Mouse (Mus musculus) layer of hippocampus, adult 2 months (tissue): Measurements from ENCODE around the gene Polrmt. TPM values are rescaled to one million over a fixed set of nuclear protein-coding genes. Genes with fewer than 3 reads are reported as not detected.

Experiments used
- DNase-seq, 2 experiments: peaks; one replicate each; pipeline ENCODE4 v3.0.0; 2022; ENCODE audit warnings: low spot score in 2 of 2
- H3K27ac ChIP-seq: fragments of 200-600 bp; 2 replicates; pipeline ENCODE4 v1.8.1; 2022
- H3K4me3 ChIP-seq: fragments of 200-600 bp; 2 replicates; pipeline ENCODE4 v1.8.1; 2022; ENCODE audit warnings: mild to moderate bottlenecking
- CTCF ChIP-seq: fragments of 200-600 bp; conservative IDR thresholded peaks from 2 replicates; pipeline ENCODE4 v1.8.1; 2022; ENCODE audit warnings: antibody characterized with exemption, mild to moderate bottlenecking, moderate library complexity
- total RNA-seq, 2 experiments: library from RNA; stranded (reverse); gene quantifications; 2 replicates each; pipeline ENCODE4 v1.2.3; 2021

Polrmt gene
- total RNA-seq, 2 experiments from 2014 or later = 44.5 to 50.6 TPM

GRCm38 (mm10) chr10:79746774-79747151 is 382 bp upstream of the Polrmt start:
- H3K4me3 ChIP-seq = peak overlapping the region; percentile 82
- peak overlapping the region; percentile 58 for H3K27ac ChIP-seq
- no peak for TF ChIP-seq CTCF
- no peak for DNase-seq

- H3K27ac ChIP-seq = no peak overlapping the region
- no peak for TF ChIP-seq CTCF
- H3K4me3 ChIP-seq = no peak overlapping the region; the same call in 1 of the 2 replicates
- DNase-seq = no peak
These were observed 970 bp downstream of the Polrmt start for GRCm38 (mm10) chr10:79745411-79745810.

DNA sequence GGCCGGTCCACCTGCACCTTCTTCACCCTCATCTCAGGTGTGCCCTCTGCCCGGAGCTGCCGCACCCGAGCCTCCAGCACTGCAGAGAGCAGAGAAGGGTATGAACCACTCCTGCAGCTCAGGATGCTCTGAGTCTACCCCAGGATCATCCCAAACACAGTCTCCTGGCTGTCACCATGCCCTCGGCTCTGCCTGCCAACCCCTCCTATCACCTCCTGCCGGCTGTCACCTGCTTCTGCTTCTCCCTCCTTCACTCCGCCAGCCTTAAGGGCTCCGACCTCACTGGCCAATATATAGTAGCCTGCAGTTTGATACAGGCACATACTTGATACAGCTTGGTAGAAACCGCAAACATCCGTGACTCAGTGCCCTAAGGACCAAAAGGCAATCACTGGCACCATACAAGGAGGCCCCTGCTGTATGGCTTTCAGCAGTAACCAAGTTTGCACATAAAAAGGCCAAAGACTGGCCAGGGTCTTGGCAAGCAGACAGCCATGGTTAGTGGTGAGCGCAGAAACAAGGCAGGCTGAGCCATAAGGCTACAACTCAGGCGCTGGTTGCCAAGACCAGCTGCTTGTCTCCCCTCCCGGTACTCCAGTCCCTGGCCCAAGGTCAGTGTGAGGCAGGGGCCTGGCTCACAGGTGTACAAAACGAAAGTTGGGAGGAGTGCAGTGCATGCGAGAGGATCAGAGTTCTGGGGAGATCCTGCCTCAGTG is 2.6 kb downstream of the Polrmt start:
- no peak overlapping the region for H3K27ac ChIP-seq
- no peak for TF ChIP-seq CTCF
- DNase-seq = no peak

GRCm38 (mm10) chr10:79743161-79743560 is 3.2 kb downstream of the Polrmt start:
- DNase-seq = no peak
- Histone ChIP-seq H3K27ac (no peak overlapping the region), H3K4me3 (no peak overlapping the region)
- TF ChIP-seq CTCF = no peak

More for the DNA sequence above, 2.6 kb downstream of the Polrmt start:
- H3K4me3 ChIP-seq = no peak overlapping the region

- H3K4me3 ChIP-seq = no peak overlapping the region
- DNase-seq = no peak
- no peak overlapping the region for H3K27ac ChIP-seq
- peak; percentile 69 for TF ChIP-seq CTCF
These were observed 5.5 kb downstream of the Polrmt start for GRCm38 (mm10) chr10:79740863-79741262.

DNA sequence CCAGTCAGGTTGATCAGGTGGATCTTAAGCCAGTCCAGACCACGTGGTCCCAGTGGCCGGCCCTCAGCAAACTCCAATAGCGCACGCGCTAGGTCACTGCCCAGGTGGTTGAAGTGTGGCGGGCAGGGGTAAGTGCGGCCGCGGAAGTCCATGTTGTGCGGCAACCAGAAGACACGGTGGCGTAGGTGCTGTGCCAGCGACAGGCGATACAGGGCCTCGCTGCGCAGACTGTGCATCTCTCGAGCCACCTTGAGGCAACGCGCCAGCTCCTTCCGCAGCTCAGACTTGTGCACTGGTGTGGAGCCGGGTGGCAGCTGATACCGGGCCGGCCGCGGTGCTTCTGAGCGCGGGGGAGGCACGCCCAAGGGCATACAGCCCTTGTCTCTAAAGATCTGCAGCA is 7.1 kb downstream of the Polrmt start:
- TF ChIP-seq CTCF = no peak
- H3K4me3 ChIP-seq = no peak overlapping the region
- H3K27ac ChIP-seq = no peak overlapping the region
- no peak for DNase-seq

GRCm38 (mm10) chr10:79738259-79738658 is 8.1 kb downstream of the Polrmt start:
- peak; percentile 76 for TF ChIP-seq CTCF
- H3K4me3 ChIP-seq = no peak overlapping the region
- DNase-seq = no peak

DNA sequence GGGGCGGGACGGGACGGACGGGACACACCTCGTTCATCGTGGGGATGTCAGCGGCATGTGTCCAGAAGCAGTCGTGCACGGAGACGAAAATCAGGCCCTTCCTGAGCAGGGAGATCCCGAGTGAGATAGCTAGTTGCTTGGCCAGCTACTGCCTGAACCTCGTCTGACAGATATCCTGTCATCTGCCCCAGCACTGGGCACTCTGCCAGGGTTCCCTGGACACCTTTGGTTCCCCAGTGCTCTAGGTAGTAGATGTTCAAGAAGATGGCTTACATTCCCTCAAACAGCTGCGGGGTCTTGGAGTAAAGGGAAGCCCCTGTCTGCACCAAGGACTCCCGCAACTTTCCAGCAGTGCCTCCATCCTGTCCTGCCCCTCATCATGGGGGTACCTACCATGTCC is 9.7 kb downstream of the Polrmt start:
- no peak for DNase-seq
- Histone ChIP-seq H3K4me3 (no peak overlapping the region), H3K27ac (no peak overlapping the region)
- no peak for TF ChIP-seq CTCF

More at GRCm38 (mm10) chr10:79738259-79738658, 8.1 kb downstream of the Polrmt start:
- no peak overlapping the region for H3K27ac ChIP-seq

GRCm38 (mm10) chr10:79735361-79735760 is 11.0 kb downstream of the Polrmt start:
- TF ChIP-seq CTCF = no peak
- H3K27ac ChIP-seq = no peak overlapping the region
- DNase-seq = no peak
- H3K4me3 ChIP-seq = no peak overlapping the region

DNA sequence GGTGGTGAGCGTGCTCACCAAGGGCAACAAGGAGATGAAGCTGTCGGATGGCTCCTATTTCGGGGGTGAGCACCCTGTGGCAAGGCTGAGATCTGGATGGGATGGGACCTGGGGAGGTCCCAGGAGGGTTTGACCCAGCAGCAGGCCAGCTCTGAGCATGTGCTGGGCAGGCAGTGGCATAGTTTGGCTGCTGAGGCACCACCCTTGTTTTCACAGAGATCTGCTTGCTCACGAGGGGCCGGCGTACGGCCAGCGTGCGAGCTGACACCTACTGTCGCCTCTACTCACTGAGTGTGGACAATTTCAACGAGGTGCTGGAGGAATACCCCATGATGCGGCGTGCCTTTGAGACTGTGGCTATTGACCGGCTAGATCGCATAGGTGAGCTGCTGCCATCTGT is 12.5 kb downstream of the Polrmt start:
- no peak for DNase-seq
- TF ChIP-seq CTCF = no peak
- H3K27ac ChIP-seq = no peak overlapping the region
- no peak overlapping the region for H3K4me3 ChIP-seq

DNA sequence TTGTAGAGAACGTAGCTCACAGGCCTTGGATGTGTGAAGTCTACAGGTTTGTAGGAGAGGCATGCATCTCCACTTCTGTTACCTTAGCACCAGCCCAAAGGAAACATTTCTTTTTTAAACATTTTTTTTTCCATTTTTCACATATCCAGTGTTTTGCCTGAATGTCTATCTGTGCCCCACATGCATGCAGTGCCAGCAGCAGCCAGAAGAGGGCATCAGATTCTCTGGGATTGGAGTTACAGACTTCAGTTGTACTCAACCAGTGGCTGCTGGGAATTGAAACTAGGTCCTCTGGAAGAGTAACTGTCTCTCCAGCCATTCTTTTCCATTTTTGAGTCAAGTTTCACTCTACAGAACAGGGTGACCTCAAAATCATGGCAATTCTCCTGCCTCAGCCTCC is 13.9 kb downstream of the Polrmt start:
- peak in 1 of 2 experiments; percentile 58 for DNase-seq
- peak; percentile 83 for TF ChIP-seq CTCF

DNA sequence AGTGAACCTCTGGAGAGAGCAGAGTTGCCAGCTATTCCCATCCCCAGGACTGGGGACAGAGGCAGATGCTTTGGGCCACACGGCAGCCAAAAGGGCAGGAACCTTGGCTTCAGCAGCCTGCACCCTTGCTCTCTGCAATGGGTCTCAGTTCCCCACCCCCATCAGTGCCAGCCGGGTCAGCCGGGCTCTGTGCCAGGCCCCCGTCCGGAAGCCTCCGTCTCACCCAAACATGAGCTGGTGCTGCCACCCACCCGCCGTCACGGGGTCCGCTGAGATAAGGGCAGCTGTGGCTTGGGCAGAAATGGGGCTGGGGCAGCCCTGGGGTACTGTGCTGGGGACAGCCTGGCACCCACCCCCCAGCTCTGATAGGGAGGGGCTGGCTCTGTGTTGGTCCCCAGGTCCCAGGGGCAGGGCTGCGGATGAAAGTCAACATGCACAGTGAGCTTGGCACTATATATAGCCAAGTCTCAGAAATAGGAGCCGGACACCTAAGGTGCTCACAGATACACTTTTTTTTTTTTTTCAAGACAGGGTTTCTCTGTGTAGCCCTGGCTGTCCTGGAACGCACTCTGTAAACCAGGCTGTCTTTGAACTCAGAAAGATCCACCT is 16.9 kb downstream of the Polrmt start:
- no peak for DNase-seq
- Histone ChIP-seq H3K4me3 (no peak overlapping the region), H3K27ac (peak overlapping the region; percentile 72)
- no peak for TF ChIP-seq CTCF

More for the DNA sequence above, 13.9 kb downstream of the Polrmt start:
- H3K4me3 ChIP-seq = no peak overlapping the region
- H3K27ac ChIP-seq = no peak overlapping the region

- no peak for TF ChIP-seq CTCF
- no peak for DNase-seq
- Histone ChIP-seq H3K4me3 (no peak overlapping the region), H3K27ac (peak overlapping the region; percentile 72)
These were observed 17.8 kb downstream of the Polrmt start for GRCm38 (mm10) chr10:79728323-79729249.
